Mouse (Mus musculus) lung, adult 2 months (tissue): ENCODE measurements around the gene Zc3h12a.

ENCODE experiments used
- CTCF ChIP-seq: fragments of 200-500 bp; IDR thresholded peaks from 2 replicates; pipeline ENCODE4 v1.5.1; 2011; ENCODE audit warnings: mild to moderate bottlenecking, low read length, control low read depth; ENCODE audit not compliant: insufficient read depth
- POLR2A ChIP-seq: fragments of 200-500 bp; IDR thresholded peaks from 2 replicates; pipeline ENCODE4 v1.6.1; 2011; ENCODE audit warnings: low read depth, mild to moderate bottlenecking, control low read depth, low read length, borderline replicate concordance; ENCODE audit errors: extremely low read depth

GRCm38 (mm10) chr4:125167723-125168122 is 40.1 kb upstream of the Zc3h12a start:
- TF ChIP-seq CTCF: no peak
- TF ChIP-seq POLR2A: no peak
